Mouse (Mus musculus) MEL (cell line): ENCODE data around the gene Ezh2. TPM values are rescaled to one million over a fixed set of nuclear protein-coding genes. Genes with fewer than 3 reads are reported as not detected.
A peak's percentile ranks its signal among the peaks of the same experiment; 100 is the strongest.
"Not testable (repeated sequence)": the region's sequence is repeated elsewhere in the genome, so short reads cannot be mapped to it uniquely, and the experiment has no call there.

Source experiments
- DNase-seq: peaks from one replicate; pipeline ENCODE4 v3.0.0; 2011; ENCODE audit warnings: low read depth, low spot score
- H3K27ac ChIP-seq: 2 replicates; pipeline ENCODE4 v1.5.1; 2012; ENCODE audit warnings: low read depth, mild to moderate bottlenecking, control low read depth, low read length, moderate library complexity; ENCODE audit not compliant: control insufficient read depth
- H3K27me3 ChIP-seq, 2 experiments: fragments of 150-350 bp in 1 of 2; sonication (generic) in 1 of 2; 2 replicates each; pipeline ENCODE4 v1.6.1; 2012; ENCODE audit warnings: low read length in 2 of 2, mild to moderate bottlenecking in 2 of 2, improper control_type of control experiment in 1 of 2, moderate library complexity in 1 of 2; ENCODE audit not compliant: insufficient read depth in 2 of 2, control insufficient read depth in 1 of 2
- H3K36me3 ChIP-seq, 2 experiments: 2 replicates each; pipeline ENCODE4 v1.6.1; 2012 to 2014; ENCODE audit warnings: low read length in 2 of 2, improper control_type of control experiment in 1 of 2, inconsistent platforms in 1 of 2, mild to moderate bottlenecking in 1 of 2; ENCODE audit not compliant: insufficient read depth in 2 of 2, control insufficient read depth in 1 of 2
- H3K4me1 ChIP-seq, 2 experiments: fragments of 150-350 bp in 1 of 2; sonication (generic) in 1 of 2; 2 replicates each; pipeline ENCODE4 v1.6.1; 2012; ENCODE audit warnings: low read length in 2 of 2, improper control_type of control experiment in 1 of 2, mild to moderate bottlenecking in 1 of 2; ENCODE audit not compliant: insufficient read depth in 2 of 2, control insufficient read depth in 1 of 2
- H3K4me3 ChIP-seq, 2 experiments: fragments of 150-350 bp in 1 of 2; sonication (generic) in 1 of 2; 2 replicates each; pipeline ENCODE4 v1.5.1; 2012; ENCODE audit warnings: low read depth in 2 of 2, low read length in 2 of 2, mild to moderate bottlenecking in 2 of 2, moderate library complexity in 2 of 2, control low read depth in 1 of 2, improper control_type of control experiment in 1 of 2; ENCODE audit not compliant: control insufficient read depth in 1 of 2, insufficient read depth in 1 of 2
- H3K79me2 ChIP-seq: 2 replicates; pipeline ENCODE4 v1.6.1; 2012; ENCODE audit warnings: mild to moderate bottlenecking, low read length, moderate library complexity; ENCODE audit not compliant: control insufficient read depth, poor library complexity, insufficient read depth
- H3K9ac ChIP-seq: 2 replicates; pipeline ENCODE4 v1.6.1; 2012; ENCODE audit warnings: low read depth, mild to moderate bottlenecking, control low read depth, low read length, moderate library complexity; ENCODE audit not compliant: control insufficient read depth, poor library complexity, severe bottlenecking
- H3K9me3 ChIP-seq: fragments of 150-350 bp; sonication (generic); replicated peaks from 2 replicates; pipeline ENCODE4 v1.6.1; 2012; ENCODE audit warnings: mild to moderate bottlenecking, low read length, improper control_type of control experiment, moderate library complexity; ENCODE audit not compliant: insufficient read depth
- BHLHE40 ChIP-seq: IDR thresholded peaks from 2 replicates; pipeline ENCODE4 v1.6.1; 2012; ENCODE audit warnings: low read depth, mild to moderate bottlenecking, inconsistent platforms, low read length, improper control_type of control experiment, borderline replicate concordance
- CHD1 ChIP-seq: IDR thresholded peaks from 2 replicates; pipeline ENCODE4 v1.6.1; 2012; ENCODE audit warnings: low read depth, mild to moderate bottlenecking, inconsistent platforms, low read length, improper control_type of control experiment
- CTCF ChIP-seq, 3 experiments: IDR thresholded peaks in 2 of 3; conservative IDR thresholded peaks in 1 of 3; 2 replicates each; pipeline ENCODE4 v1.5.1; 2011 to 2012; ENCODE audit warnings: low read length in 3 of 3, low read depth in 2 of 3, mild to moderate bottlenecking in 2 of 3, improper control_type of control experiment in 1 of 3, inconsistent platforms in 1 of 3, mixed read lengths in 1 of 3, moderate library complexity in 1 of 3; ENCODE audit not compliant: control insufficient read depth in 1 of 3, insufficient read depth in 1 of 3, poor library complexity in 1 of 3, severe bottlenecking in 1 of 3
- E2F4 ChIP-seq: IDR thresholded peaks from 2 replicates; pipeline ENCODE4 v1.6.1; 2011; ENCODE audit warnings: low read depth, low read length, improper control_type of control experiment, borderline replicate concordance
- EP300 ChIP-seq, 2 experiments: IDR thresholded peaks; 2 replicates each; pipeline ENCODE4 v1.6.1; 2011; ENCODE audit warnings: improper control_type of control experiment in 2 of 2, low read length in 2 of 2, low read depth in 1 of 2, mild to moderate bottlenecking in 1 of 2
- GABPA ChIP-seq: IDR thresholded peaks from 2 replicates; pipeline ENCODE4 v1.6.1; 2012; ENCODE audit warnings: low read depth, mild to moderate bottlenecking, inconsistent platforms, low read length, improper control_type of control experiment, moderate library complexity
- GATA1 ChIP-seq: IDR thresholded peaks from 2 replicates; pipeline ENCODE4 v1.6.1; 2011; ENCODE audit warnings: low read depth, low read length, improper control_type of control experiment
- HCFC1 ChIP-seq: IDR thresholded peaks from 2 replicates; pipeline ENCODE4 v1.6.1; 2012; ENCODE audit warnings: low read depth, mild to moderate bottlenecking, inconsistent platforms, low read length, improper control_type of control experiment, moderate library complexity
- MAZ ChIP-seq: IDR thresholded peaks from 2 replicates; pipeline ENCODE4 v1.6.1; 2012; ENCODE audit warnings: low read depth, mild to moderate bottlenecking, inconsistent platforms, low read length, improper control_type of control experiment
- MXI1 ChIP-seq: IDR thresholded peaks from 2 replicates; pipeline ENCODE4 v1.6.1; 2011; ENCODE audit warnings: mild to moderate bottlenecking, low read depth, low read length, improper control_type of control experiment
- MYC ChIP-seq: IDR thresholded peaks from 2 replicates; pipeline ENCODE4 v1.6.1; 2011; ENCODE audit warnings: low read depth, mild to moderate bottlenecking, low read length, improper control_type of control experiment, moderate library complexity
- SIN3A ChIP-seq: IDR thresholded peaks from 2 replicates; pipeline ENCODE4 v1.6.1; 2012; ENCODE audit warnings: low read length, improper control_type of control experiment, inconsistent platforms
- TBP ChIP-seq: IDR thresholded peaks from 2 replicates; pipeline ENCODE4 v1.8.0; 2011; ENCODE audit warnings: low read depth, low read length, improper control_type of control experiment
- TCF12 ChIP-seq: IDR thresholded peaks from 2 replicates; pipeline ENCODE4 v1.6.1; 2014; ENCODE audit warnings: low read depth, mild to moderate bottlenecking, inconsistent platforms, low read length, improper control_type of control experiment, moderate library complexity
- ZC3H11A ChIP-seq: IDR thresholded peaks from 2 replicates; pipeline ENCODE4 v1.6.1; 2012; ENCODE audit warnings: low read depth, mild to moderate bottlenecking, inconsistent platforms, low read length, improper control_type of control experiment
- ZMIZ1 ChIP-seq: IDR thresholded peaks from 2 replicates; pipeline ENCODE4 v1.6.1; 2012; ENCODE audit warnings: low read depth, mild to moderate bottlenecking, inconsistent platforms, low read length, improper control_type of control experiment, moderate library complexity
- ZNF384 ChIP-seq: IDR thresholded peaks from 2 replicates; pipeline ENCODE4 v1.6.1; 2012; ENCODE audit warnings: low read depth, mild to moderate bottlenecking, inconsistent platforms, low read length, improper control_type of control experiment
- polyA plus RNA-seq, 2 experiments: library from polyadenylated mRNA; stranded (reverse) in 1 of 2; unstranded in 1 of 2; fragments of >175 nt in 1 of 2; fragments of >200 nt in 1 of 2; gene quantifications; 2 replicates each; pipeline versions ENCODE4 v1.2.1 to v1.2.4; 2012; ENCODE audit warnings: low replicate concordance in 2 of 2, low read depth in 1 of 2; ENCODE audit not compliant: insufficient read length in 2 of 2, insufficient read depth in 1 of 2, missing spikeins in 1 of 2
- total RNA-seq: library from RNA; depleted of rRNA; stranded (reverse); fragments of 300-350 nt; gene quantifications from 2 replicates; pipeline ENCODE4 v1.2.3, GENCODE M21; 2012

Gene Ezh2
- total and polyA plus RNA-seq, 3 experiments, result 30.9 to 1,353 (median 82.6) TPM

GRCm38 (mm10) chr6:47595696-47596095, 555 bp upstream of the Ezh2 start (continued):
- no peak for TF ChIP-seq GABPA
- TF ChIP-seq CTCF (IDR thresholded peaks at IDR 0.05 in 2 of 3, conservative IDR thresholded peaks at IDR 0.05 in 1 of 3; ENCODE audit: control insufficient read depth in 1 of 3, insufficient read depth in 1 of 3, low read depth in 2 of 3, low read length in 3 of 3, poor library complexity in 1 of 3, severe bottlenecking in 1 of 3), result no peak
- no peak for TF ChIP-seq EP300 (IDR thresholded peaks at IDR 0.05; ENCODE audit: low read depth in 1 of 2, low read length in 2 of 2)
- no peak; the same call in 1 of the 2 replicates for TF ChIP-seq TBP

GRCm38 (mm10) chr6:47594141-47594835, 853 bp downstream of the Ezh2 start:
- H3K27ac ChIP-seq, result peak overlapping the region; percentile 77
- peaks cover 42% of the 10 kb centered on the region for H3K79me2 ChIP-seq
- H3K4me3 ChIP-seq, result peak overlapping the region; percentile 87 to 92
- H3K9me3 ChIP-seq, result no peaks in the 10 kb centered on the region
- peak overlapping the region; percentile 100 for H3K9ac ChIP-seq
- peaks cover 0 to 28% of the 10 kb centered on the region in 2 experiments; a peak in 2 of 4 replicates for H3K36me3 ChIP-seq
- H3K27me3 ChIP-seq, result no peaks in the 10 kb centered on the region
- TF ChIP-seq SIN3A (peak; percentile 48; the same call in 1 of the 2 replicates), ZMIZ1 (no peak), HCFC1 (no peak), MAZ (peak; percentile 52; the same call in 1 of the 2 replicates), TCF12 (peak; percentile 19; the same call in 1 of the 2 replicates), MYC (no peak), EP300 (IDR thresholded peaks at IDR 0.05; ENCODE audit: low read depth in 1 of 2, low read length in 2 of 2) (no peak), ZC3H11A (no peak)
- peaks cover 0 to 11% of the 10 kb centered on the region in 2 experiments; a peak in 2 of 4 replicates for H3K4me1 ChIP-seq
- peak; percentile 76 for DNase-seq

- Histone ChIP-seq H3K9me3 (no peaks in the 10 kb centered on the region), H3K4me1 (peaks cover 0 to 11% of the 10 kb centered on the region in 2 experiments; a peak in 2 of 4 replicates), H3K79me2 (peaks cover 49% of the 10 kb centered on the region), H3K27ac (peak overlapping the region; percentile 77), H3K9ac (peak overlapping the region; percentile 100), H3K27me3 (no peaks in the 10 kb centered on the region)
- DNase-seq, result peak; percentile 36
- TF ChIP-seq CHD1, result 0 out of 2 replicates have a peak, but pooled peaks have one; percentile 77
- TF ChIP-seq MXI1, result peak; percentile 6; the same call in 1 of the 2 replicates
- TF ChIP-seq BHLHE40, result peak; percentile 39; the same call in 1 of the 2 replicates
- peak; percentile 40; the same call in 1 of the 2 replicates for TF ChIP-seq MYC
- no peak for TF ChIP-seq E2F4
- TF ChIP-seq SIN3A, result 0 out of 2 replicates have a peak, but pooled peaks have one; percentile 40
- 0 out of 4 replicates have a peak, but pooled peaks of 1 of the 2 experiments have one; percentile 1 for TF ChIP-seq EP300 (IDR thresholded peaks at IDR 0.05; ENCODE audit: low read depth in 1 of 2, low read length in 2 of 2)
- no peak for TF ChIP-seq GATA1
- TF ChIP-seq ZNF384, result no peak
- TF ChIP-seq, all 39 proteins: peak for 6
- H3K36me3 ChIP-seq, result peaks cover 0 to 34% of the 10 kb centered on the region in 2 experiments; a peak in 2 of 4 replicates
- H3K4me3 ChIP-seq, result peak overlapping the region; percentile 87 to 92
Observed at GRCm38 (mm10) chr6:47593590-47593989, 1.6 kb downstream of the Ezh2 start.

- not testable (repeated sequence) for H3K27me3 ChIP-seq, DNase-seq, H3K9ac ChIP-seq, H3K9me3 ChIP-seq, H3K4me3 ChIP-seq, H3K27ac ChIP-seq
- Histone ChIP-seq H3K79me2 (peaks cover 70% of the 10 kb centered on the region), H3K4me1 (peaks cover 5 to 15% of the 10 kb centered on the region in 2 experiments; a peak in 3 of 4 replicates), H3K36me3 (peaks cover 10 to 46% of the 10 kb centered on the region in 2 experiments)
Observed at GRCm38 (mm10) chr6:47587332-47587731, 7.8 kb downstream of the Ezh2 start.
